13 mouse cellular contexts compared by ENCODE assay signal in the genomic region with DNA sequence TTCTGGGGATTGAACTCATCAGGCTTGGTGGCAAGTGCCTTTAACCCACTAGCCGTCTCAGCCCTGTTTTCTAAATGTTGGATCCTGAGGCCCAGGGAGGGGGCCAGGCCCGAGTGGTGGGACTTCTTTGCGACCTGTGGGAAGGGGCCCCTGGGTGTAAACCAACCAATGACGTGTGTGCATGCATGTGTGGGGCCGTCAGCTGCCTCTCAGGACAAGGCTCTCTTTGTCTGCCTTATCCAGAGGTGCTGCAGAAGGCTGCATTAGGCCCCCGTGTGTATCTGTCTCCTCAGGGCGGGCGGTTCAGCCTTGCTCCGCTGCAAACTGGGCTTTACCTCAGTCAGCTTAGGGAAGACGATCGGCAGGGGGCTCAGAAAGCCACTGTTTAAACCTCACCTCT. TPM values are rescaled to one million over a fixed set of nuclear protein-coding genes. Genes with fewer than 3 reads are reported as not detected.
DNase-seq lines count a peak whose midpoint lies in the region; ATAC-seq and TF ChIP-seq lines count a peak whose summit lies in the region.
"Had no signal": no experiment of that assay in that cellular context is flagged by ENCODE, and none has a peak within 500 bp of the region (broad histone marks: within the 10 kb centered on the region; RNA-seq: fewer than 3 reads in every experiment).

No protein-coding gene starts in this region.

- H3K4me3 ChIP-seq in forebrain, embryonic 13.5 days, result no peak overlapping the region
- H3K4me3 ChIP-seq in forebrain, embryonic 15.5 days, result no peak overlapping the region
- H3K4me3 ChIP-seq in lung, embryonic 15.5 days, result no peak overlapping the region
- H3K4me3 ChIP-seq in lung, adult 2 months (replicated peaks; ENCODE audit: extremely low read depth, low read depth, low read length), result no peak overlapping the region
- H3K4me3 ChIP-seq in embryonic facial prominence, embryonic 13.5 days, result no peak overlapping the region
- H3K4me3 ChIP-seq in midbrain, embryonic 13.5 days (replicated peaks), result no peak overlapping the region
- H3K4me3 ChIP-seq: kidney, embryonic 15.5 days had no signal

- H3K27me3 ChIP-seq in forebrain, embryonic 13.5 days, result peaks cover 2% of the 10 kb centered on the region; the same call in 1 of the 2 replicates
- no peaks in the 10 kb centered on the region for H3K27me3 ChIP-seq in forebrain, embryonic 15.5 days
- no peaks in the 10 kb centered on the region for H3K27me3 ChIP-seq in lung, embryonic 15.5 days
- H3K27me3 ChIP-seq in embryonic facial prominence, embryonic 13.5 days, result no peaks in the 10 kb centered on the region
- H3K27me3 ChIP-seq in midbrain, embryonic 13.5 days, result no peaks in the 10 kb centered on the region

- H3K4me2 ChIP-seq in forebrain, embryonic 13.5 days, result no peak overlapping the region
- no peak overlapping the region for H3K4me2 ChIP-seq in forebrain, embryonic 15.5 days (replicated peaks)
- H3K4me2 ChIP-seq in lung, embryonic 15.5 days, result no peak overlapping the region
- 0 out of 2 replicates have a peak overlapping the region, but pooled peaks have one; percentile 17 for H3K4me2 ChIP-seq in embryonic facial prominence, embryonic 13.5 days
- H3K4me2 ChIP-seq in midbrain, embryonic 13.5 days (replicated peaks), result no peak overlapping the region

- no peak for TF ChIP-seq POLR2A in lung, adult 2 months (IDR thresholded peaks at IDR 0.05; ENCODE audit: borderline replicate concordance, extremely low read depth, low read depth, low read length)

- 0 out of 2 replicates have a peak overlapping the region, but pooled peaks have one; percentile 31 for H3K27ac ChIP-seq in forebrain, embryonic 13.5 days
- no peak overlapping the region for H3K27ac ChIP-seq in forebrain, embryonic 15.5 days (replicated peaks)
- H3K27ac ChIP-seq in lung, embryonic 15.5 days, result no peak overlapping the region; the same call in 1 of the 2 replicates
- peak overlapping the region; percentile 29 for H3K27ac ChIP-seq in embryonic facial prominence, embryonic 13.5 days
- H3K27ac ChIP-seq in midbrain, embryonic 13.5 days, result no peak overlapping the region
- H3K27ac ChIP-seq: gastrocnemius, adult 2 months; kidney, embryonic 15.5 days; macrophage had no signal

- H3K9ac ChIP-seq in forebrain, embryonic 13.5 days, result peak overlapping the region; percentile 26; the same call in 1 of the 2 replicates
- H3K9ac ChIP-seq in forebrain, embryonic 15.5 days (replicated peaks), result no peak overlapping the region
- peak overlapping the region; percentile 16; the same call in 1 of the 2 replicates for H3K9ac ChIP-seq in lung, embryonic 15.5 days
- H3K9ac ChIP-seq in embryonic facial prominence, embryonic 13.5 days, result no peak overlapping the region
- peak overlapping the region; percentile 16; the same call in 1 of the 2 replicates for H3K9ac ChIP-seq in midbrain, embryonic 13.5 days (replicated peaks)
- H3K9ac ChIP-seq: kidney, embryonic 15.5 days had no signal

- 0 out of 2 replicates have a peak, but pooled peaks have one; percentile 14 for ATAC-seq in forebrain, embryonic 13.5 days
- ATAC-seq in forebrain, embryonic 15.5 days (replicated peaks), result no peak
- no peak for ATAC-seq in lung, embryonic 15.5 days (ENCODE audit: borderline replicate concordance, extremely low read depth, low FRiP score, low TSS enrichment)
- 0 out of 2 replicates have a peak, but pooled peaks have one; percentile 16 for ATAC-seq in embryonic facial prominence, embryonic 13.5 days (ENCODE audit: insufficient number of reproducible peaks, insufficient read depth, low FRiP score, low TSS enrichment, low read depth)
- ATAC-seq in midbrain, embryonic 13.5 days, result 0 out of 2 replicates have a peak, but pooled peaks have one; percentile 12

- WGBS in forebrain, embryonic 13.5 days, result 13% methylated on average over 11 of the region's 11 CpGs
- 15% methylated on average over 11 of the region's 11 CpGs for WGBS in forebrain, embryonic 15.5 days
- WGBS in lung, embryonic 15.5 days, result 20% methylated on average over 11 of the region's 11 CpGs
- 46% methylated on average over 11 of the region's 11 CpGs for WGBS in lung, adult 2 months
- WGBS in embryonic facial prominence, embryonic 13.5 days, result 14% methylated on average over 11 of the region's 11 CpGs
- 17% methylated on average over 11 of the region's 11 CpGs for WGBS in midbrain, embryonic 13.5 days

- H3K4me1 ChIP-seq in forebrain, embryonic 13.5 days, result peaks cover 12% of the 10 kb centered on the region
- peaks cover 13% of the 10 kb centered on the region; the same call in 1 of the 2 replicates for H3K4me1 ChIP-seq in forebrain, embryonic 15.5 days
- peaks cover 13% of the 10 kb centered on the region for H3K4me1 ChIP-seq in lung, embryonic 15.5 days
- H3K4me1 ChIP-seq in lung, adult 2 months (ENCODE audit: control insufficient read depth, insufficient read depth, low read length), result no peaks in the 10 kb centered on the region
- H3K4me1 ChIP-seq in embryonic facial prominence, embryonic 13.5 days, result peaks cover 22% of the 10 kb centered on the region
- peaks cover 9% of the 10 kb centered on the region for H3K4me1 ChIP-seq in midbrain, embryonic 13.5 days (replicated peaks)

- peaks cover 18% of the 10 kb centered on the region for H3K36me3 ChIP-seq in forebrain, embryonic 13.5 days (ENCODE audit: poor library complexity, severe bottlenecking)
- peaks cover 7% of the 10 kb centered on the region for H3K36me3 ChIP-seq in forebrain, embryonic 15.5 days
- 0 out of 2 replicates have a peak, but pooled peaks cover 10% of the 10 kb centered on the region for H3K36me3 ChIP-seq in lung, embryonic 15.5 days
- H3K36me3 ChIP-seq in embryonic facial prominence, embryonic 13.5 days, result peaks cover 14% of the 10 kb centered on the region
- H3K36me3 ChIP-seq in midbrain, embryonic 13.5 days, result peaks cover 14% of the 10 kb centered on the region

- no peak for TF ChIP-seq CTCF in lung, adult 2 months (IDR thresholded peaks at IDR 0.05; ENCODE audit: insufficient read depth, low read length)

- no peaks in the 10 kb centered on the region for H3K9me3 ChIP-seq in forebrain, embryonic 13.5 days (replicated peaks)
- no peaks in the 10 kb centered on the region for H3K9me3 ChIP-seq in forebrain, embryonic 15.5 days
- no peaks in the 10 kb centered on the region for H3K9me3 ChIP-seq in lung, embryonic 15.5 days
- H3K9me3 ChIP-seq in embryonic facial prominence, embryonic 13.5 days, result no peaks in the 10 kb centered on the region
- H3K9me3 ChIP-seq in midbrain, embryonic 13.5 days, result no peaks in the 10 kb centered on the region
- H3K9me3 ChIP-seq: kidney, embryonic 15.5 days had no signal

- no peak for DNase-seq in lung, adult 2 months
- no peak for DNase-seq in right cerebral cortex, postnatal 36 days (ENCODE audit: low spot score in 2 of 2)
- DNase-seq in thymus, postnatal 36 days, result no peak
- DNase-seq: cerebellum, adult 2 months; gastrocnemius, adult 2 months; heart, postnatal 36 days had no signal

RNA-seq across cellular contexts. Expression of a gene that starts 28.9 kb away (rescaled TPM):
- polyA plus RNA-seq in forebrain, embryonic 13.5 days (2015; fragmentation: Nextera tagmentation; extraction: Ambion mirVana), result 2.6 and 3.1 TPM in 2 replicates
- 2.5 and 2.7 TPM in 2 replicates for polyA plus RNA-seq in forebrain, embryonic 15.5 days (2015; fragmentation: Nextera tagmentation; extraction: Ambion mirVana)
- polyA plus RNA-seq in lung, embryonic 15.5 days (2015; fragmentation: Nextera tagmentation; extraction: Ambion mirVana), result 19.3 and 20.6 TPM in 2 replicates
- 38.8 and 51.1 TPM in 2 replicates for polyA plus RNA-seq in lung, adult 2 months (2012; rRNA removed)
- polyA plus RNA-seq in embryonic facial prominence, embryonic 13.5 days (2015; fragmentation: Nextera tagmentation; extraction: Ambion mirVana), result 28.9 and 35.9 TPM in 2 replicates
- polyA plus RNA-seq in midbrain, embryonic 13.5 days (2015; fragmentation: Nextera tagmentation; extraction: Ambion mirVana), result 2.8 and 4.4 TPM in 2 replicates
- polyA plus RNA-seq: macrophage had no signal

Comparison
In these comparisons a context has a peak if more than half of its experiments do, and no peak if none do; other contexts are left out.
1. ATAC-seq: peak in forebrain, embryonic 13.5 days (single experiment), embryonic facial prominence, embryonic 13.5 days (single experiment) and midbrain, embryonic 13.5 days (single experiment); none in forebrain, embryonic 15.5 days (single experiment) and lung, embryonic 15.5 days (single experiment).
2. H3K27ac ChIP-seq: peak in forebrain, embryonic 13.5 days (single experiment) and embryonic facial prominence, embryonic 13.5 days (single experiment); none in forebrain, embryonic 15.5 days (single experiment), lung, embryonic 15.5 days (single experiment) and midbrain, embryonic 13.5 days (single experiment).
3. H3K9ac ChIP-seq: peak in forebrain, embryonic 13.5 days (single experiment), lung, embryonic 15.5 days (single experiment) and midbrain, embryonic 13.5 days (single experiment); none in forebrain, embryonic 15.5 days (single experiment) and embryonic facial prominence, embryonic 13.5 days (single experiment).